Comparison of ENCODE assay signal across 8 mouse cellular contexts in genomic region chr6:127245814-127246440, GRCm38 (mm10).
DNase-seq lines count a peak whose midpoint lies in the region; ATAC-seq lines count a peak whose summit lies in the region.

No protein-coding gene starts in this region.

- peak overlapping the region; percentile 33 for H3K4me3 ChIP-seq in liver, embryonic 11.5 days (ENCODE audit: low read depth, low read length)
- H3K4me3 ChIP-seq in hindbrain, embryonic 12.5 days: no peak overlapping the region
- no peak overlapping the region for H3K4me3 ChIP-seq in midbrain, embryonic 16.5 days (ENCODE audit: low read depth, low read length)

- H3K4me1 ChIP-seq in liver, embryonic 11.5 days (replicated peaks; ENCODE audit: control insufficient read depth, insufficient read depth, low read length): 0 out of 2 replicates have a peak, but pooled peaks cover 4% of the 10 kb centered on the region
- H3K4me1 ChIP-seq in hindbrain, embryonic 12.5 days: peaks cover 14% of the 10 kb centered on the region
- no peaks in the 10 kb centered on the region for H3K4me1 ChIP-seq in midbrain, embryonic 16.5 days (ENCODE audit: control insufficient read depth, insufficient read depth, low read length)

- no peak overlapping the region for H3K9ac ChIP-seq in liver, embryonic 11.5 days (ENCODE audit: low read depth, low read length)
- H3K9ac ChIP-seq in hindbrain, embryonic 12.5 days: no peak overlapping the region
- no peak overlapping the region for H3K9ac ChIP-seq in midbrain, embryonic 16.5 days (ENCODE audit: low read depth, low read length)

- 67% methylated on average over 4 of the region's 4 CpGs for WGBS in liver, embryonic 11.5 days
- WGBS in hindbrain, embryonic 12.5 days: 95% methylated on average over 4 of the region's 4 CpGs
- 89% methylated on average over 4 of the region's 4 CpGs for WGBS in midbrain, embryonic 16.5 days

- no peaks in the 10 kb centered on the region for H3K36me3 ChIP-seq in liver, embryonic 11.5 days (ENCODE audit: control insufficient read depth, insufficient read depth, low read length)
- no peaks in the 10 kb centered on the region for H3K36me3 ChIP-seq in hindbrain, embryonic 12.5 days
- no peaks in the 10 kb centered on the region for H3K36me3 ChIP-seq in midbrain, embryonic 16.5 days (ENCODE audit: control insufficient read depth, insufficient read depth, low read length)

- peak overlapping the region; percentile 21 for H3K4me2 ChIP-seq in liver, embryonic 11.5 days
- H3K4me2 ChIP-seq in hindbrain, embryonic 12.5 days (replicated peaks): no peak overlapping the region
- H3K4me2 ChIP-seq in midbrain, embryonic 16.5 days (ENCODE audit: low read length): no peak overlapping the region

- H3K27me3 ChIP-seq in liver, embryonic 11.5 days (replicated peaks; ENCODE audit: control insufficient read depth, insufficient read depth, low read length): no peaks in the 10 kb centered on the region
- peaks cover 5% of the 10 kb centered on the region; the same call in 1 of the 2 replicates for H3K27me3 ChIP-seq in hindbrain, embryonic 12.5 days
- no peaks in the 10 kb centered on the region for H3K27me3 ChIP-seq in midbrain, embryonic 16.5 days (ENCODE audit: control insufficient read depth, insufficient read depth, low read depth, low read length)

- peak; percentile 91 for DNase-seq in CD4-positive, CD25-positive, alpha-beta regulatory T cell, adult 2 months (ENCODE audit: low read depth, low spot score)
- DNase-seq in NIH3T3 (ENCODE audit: low read depth): peak; percentile 49
- DNase-seq in liver, embryonic 11.5 days (ENCODE audit: low spot score): no peak
- DNase-seq in skeletal muscle tissue, adult 2 months (ENCODE audit: low read depth, low spot score): peak; percentile 15
- DNase-seq in cerebellum, adult 9-11 months: no peak
- DNase-seq in right cerebral cortex, postnatal 14 days: no peak

- no peaks in the 10 kb centered on the region for H3K9me3 ChIP-seq in liver, embryonic 11.5 days (ENCODE audit: control insufficient read depth, low read length)
- no peaks in the 10 kb centered on the region for H3K9me3 ChIP-seq in hindbrain, embryonic 12.5 days (replicated peaks)
- no peaks in the 10 kb centered on the region for H3K9me3 ChIP-seq in midbrain, embryonic 16.5 days (replicated peaks; ENCODE audit: control insufficient read depth, low read length, poor library complexity, severe bottlenecking)

- H3K27ac ChIP-seq in liver, embryonic 11.5 days (ENCODE audit: low read depth, low read length): no peak overlapping the region
- H3K27ac ChIP-seq in hindbrain, embryonic 12.5 days: no peak overlapping the region
- H3K27ac ChIP-seq in midbrain, embryonic 16.5 days (ENCODE audit: low read length): no peak overlapping the region

- ATAC-seq in liver, embryonic 11.5 days (replicated peaks; ENCODE audit: low FRiP score): peak; percentile 76
- ATAC-seq in hindbrain, embryonic 12.5 days (ENCODE audit: low FRiP score): no peak
- no peak for ATAC-seq in midbrain, embryonic 16.5 days

Comparison
In these comparisons a context has a peak if more than half of its experiments do, and no peak if none do; other contexts are left out.
1. DNase-seq: peak in CD4-positive, CD25-positive, alpha-beta regulatory T cell, adult 2 months (single experiment), NIH3T3 (single experiment) and skeletal muscle tissue, adult 2 months (single experiment); none in liver, embryonic 11.5 days (single experiment), cerebellum, adult 9-11 months (single experiment) and right cerebral cortex, postnatal 14 days (single experiment).